Mouse (Mus musculus) heart, adult 9 months (tissue): ENCODE measurements at regions not wholly inside any gene's neighbourhood (a gene's known extent, or its start where the extent isn't known, plus 50 kb on each side); places are given as distances from the start of the nearest gene placed in this dataset.

Source experiments
- DNase-seq, 2 experiments: peaks; one replicate each; pipeline ENCODE4 v3.0.0; 2022; ENCODE audit warnings: low spot score in 2 of 2

DNA sequence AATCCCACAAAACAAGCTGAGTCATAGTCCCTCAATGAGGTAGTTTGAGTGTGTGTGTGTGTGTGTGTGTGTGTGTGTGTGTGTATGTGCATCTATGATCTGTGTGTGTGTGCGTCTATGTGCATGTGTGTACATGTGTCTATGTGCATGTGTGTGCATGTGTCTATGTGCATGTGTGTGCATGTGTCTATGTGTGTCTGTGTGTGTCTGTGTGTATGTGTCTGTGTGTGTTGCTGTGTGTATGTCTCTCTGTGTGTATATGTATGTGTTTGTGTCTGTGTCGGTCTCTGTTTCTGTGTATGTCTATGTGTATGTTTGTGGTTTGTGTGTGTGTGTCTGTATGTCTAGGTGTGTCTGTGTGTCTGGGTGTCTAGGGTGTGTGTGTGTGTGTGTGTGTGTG lies 309.1 kb upstream of the Brinp3 start:
- no peak for DNase-seq

DNA sequence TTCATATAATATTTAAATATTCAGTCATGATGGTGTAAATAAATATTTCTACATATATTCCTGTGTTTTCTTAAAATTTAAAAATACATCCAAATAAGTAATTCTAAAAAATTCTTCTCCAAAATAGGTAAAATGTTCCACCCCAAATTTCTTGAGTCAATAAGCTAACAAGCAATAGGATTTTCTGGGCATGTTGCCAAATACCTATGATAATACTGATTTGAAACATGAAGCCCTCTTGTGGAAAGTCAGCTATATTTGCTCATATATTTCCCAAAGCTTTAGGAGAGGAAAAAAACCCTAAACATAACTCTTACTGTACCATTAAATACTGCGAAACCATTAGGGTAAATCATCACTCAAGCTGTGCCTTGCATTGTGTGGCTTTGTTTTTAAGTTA lies 282.9 kb upstream of the Brinp3 start:
- DNase-seq = no peak

DNA sequence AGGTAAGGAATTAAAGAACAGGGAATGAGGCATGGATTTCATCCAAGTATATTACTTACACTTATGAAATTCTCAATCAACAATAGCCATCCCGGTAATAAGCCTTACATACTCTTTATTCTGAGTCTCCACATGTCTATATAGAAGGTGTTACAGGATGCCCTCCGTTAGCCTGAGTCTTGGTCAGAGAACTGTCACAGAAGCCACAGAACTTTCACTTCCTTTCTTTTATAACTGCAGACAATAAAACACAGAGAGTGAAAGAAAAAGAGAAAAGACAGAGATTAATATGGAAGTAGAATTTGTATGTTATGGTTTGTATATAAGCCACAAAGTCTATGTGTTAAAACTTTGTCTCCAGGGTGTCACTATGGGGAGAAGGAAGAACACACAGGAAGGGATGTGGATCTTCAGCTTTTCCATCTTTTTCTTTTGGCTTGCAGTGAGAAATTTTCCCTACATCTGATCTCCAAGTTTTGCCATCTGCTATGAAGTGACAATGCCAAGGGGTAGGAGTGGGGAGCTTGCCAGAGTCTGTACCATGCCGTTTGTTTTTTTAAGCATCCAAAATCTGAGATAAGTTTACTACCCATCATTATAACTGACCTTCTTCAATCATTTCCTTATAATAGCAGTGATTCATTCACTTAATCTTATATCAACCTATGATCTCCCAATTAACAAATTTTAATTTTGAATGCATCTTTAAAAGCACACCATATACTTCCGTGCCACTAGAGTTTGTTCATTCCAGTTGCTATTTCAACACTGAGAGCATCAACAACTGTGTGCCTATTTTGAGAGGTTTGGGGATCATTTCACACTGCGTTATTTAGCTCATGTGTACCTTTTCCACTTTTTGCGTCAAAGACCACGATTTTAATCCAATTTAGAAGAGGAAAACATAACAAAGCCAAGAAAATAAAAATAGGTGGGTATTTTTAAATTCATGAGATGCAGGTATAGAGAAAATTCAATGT lies 262.8 kb upstream of the Brinp3 start:
- no peak for DNase-seq

DNA sequence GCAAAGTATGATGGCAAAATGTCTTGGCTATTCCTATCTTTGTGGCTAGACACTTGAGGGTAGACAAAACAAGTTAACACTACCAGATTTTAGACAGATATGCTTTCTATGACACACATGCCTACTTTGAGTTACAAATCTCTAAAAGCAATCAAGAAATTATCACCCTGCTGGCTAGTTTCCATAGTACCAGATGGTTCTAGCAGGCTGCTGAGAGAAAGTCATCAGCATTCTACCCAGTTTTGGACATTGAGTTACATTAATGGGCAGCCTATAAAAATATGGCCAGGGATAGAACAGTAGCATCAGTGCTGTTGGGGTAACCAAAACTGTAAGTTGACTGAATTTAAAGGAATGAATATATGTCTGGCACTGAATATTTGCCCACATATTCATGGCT lies 234.2 kb upstream of the Brinp3 start:
- no peak for DNase-seq

DNA sequence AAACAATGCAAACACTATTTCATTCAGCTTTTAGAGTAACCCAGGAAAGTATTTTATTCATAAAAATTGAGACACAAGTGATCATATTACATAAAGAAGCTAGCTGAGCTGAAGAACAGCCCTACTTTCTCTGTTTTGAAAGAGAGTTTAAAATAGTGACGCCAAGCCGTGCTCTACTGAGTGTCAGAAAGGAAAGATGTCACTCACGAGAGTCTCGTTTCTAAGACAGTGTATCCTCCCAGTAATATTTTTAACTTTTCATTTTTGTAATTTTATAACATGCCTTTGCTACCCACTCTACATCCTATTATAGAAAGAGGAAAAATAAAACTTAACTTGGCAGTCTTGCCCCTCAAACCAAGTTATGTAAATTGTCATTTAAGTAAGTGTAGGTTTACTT lies 195.5 kb upstream of the Brinp3 start:
- DNase-seq = no peak

DNA sequence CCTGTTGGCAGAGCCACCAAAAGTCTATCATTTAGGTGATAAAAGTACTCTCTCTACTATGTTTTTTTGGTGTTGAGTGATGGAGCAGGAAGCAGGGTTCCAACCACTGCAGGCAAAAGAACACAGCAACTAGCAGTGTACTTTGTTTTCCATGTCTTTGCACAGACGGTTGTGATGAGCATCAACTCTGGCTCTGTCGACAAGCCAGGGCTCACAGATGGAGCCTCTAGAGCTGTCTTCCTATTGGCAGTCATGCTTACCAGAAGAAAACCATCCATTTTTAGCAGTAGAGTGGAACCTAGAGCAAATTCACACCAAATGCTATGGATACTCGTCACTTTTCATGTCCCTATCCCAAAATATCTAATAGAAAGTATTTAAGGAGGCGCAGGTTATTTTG lies 182.0 kb upstream of the Brinp3 start:
- no peak for DNase-seq

DNA sequence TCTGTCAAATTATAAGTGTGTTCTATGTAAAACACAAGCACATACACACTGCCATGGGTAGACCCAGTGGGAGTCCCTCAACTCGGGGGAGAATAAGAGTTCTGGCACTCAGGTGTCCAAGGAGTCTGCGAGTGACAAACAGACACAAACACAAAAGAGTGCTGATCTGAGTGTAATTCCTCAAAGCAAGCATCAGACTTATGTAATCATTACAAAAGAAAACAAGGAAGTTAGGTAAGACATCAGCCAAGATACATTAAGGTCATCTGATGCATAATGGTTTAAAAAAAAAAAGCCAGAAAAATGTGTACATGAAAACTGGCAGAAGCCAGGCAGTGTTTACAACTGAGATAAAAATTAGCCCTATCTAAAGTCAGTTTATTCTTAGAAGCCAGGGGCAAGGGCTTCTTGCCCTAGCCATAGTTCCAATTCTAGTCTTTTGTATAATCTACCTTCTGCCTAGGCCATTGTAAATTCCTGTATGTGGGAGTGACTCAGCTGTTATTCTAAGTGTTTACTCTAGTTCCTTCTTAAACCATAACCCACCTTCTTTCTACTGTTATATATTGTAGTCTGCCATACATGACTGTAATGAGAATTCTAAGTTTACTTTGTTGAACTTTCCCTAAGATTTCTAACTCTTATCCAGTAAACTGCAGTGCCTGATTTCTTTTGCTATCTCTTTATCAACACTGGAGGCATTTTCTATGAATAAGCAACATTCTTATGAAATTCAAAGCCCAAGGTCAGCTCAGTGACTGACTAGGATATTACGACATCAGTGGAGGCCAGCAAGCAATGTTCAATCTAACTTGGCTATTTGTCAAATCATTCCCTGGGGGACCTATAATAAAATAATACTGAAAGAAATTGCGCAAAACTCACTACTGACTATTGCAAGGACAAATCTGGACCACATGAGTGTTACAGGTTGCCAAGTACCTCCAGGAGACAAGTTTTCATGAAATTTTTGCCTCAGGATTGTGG lies 178.1 kb upstream of the Brinp3 start:
- peak in 1 of 2 experiments; percentile 11 for DNase-seq

DNA sequence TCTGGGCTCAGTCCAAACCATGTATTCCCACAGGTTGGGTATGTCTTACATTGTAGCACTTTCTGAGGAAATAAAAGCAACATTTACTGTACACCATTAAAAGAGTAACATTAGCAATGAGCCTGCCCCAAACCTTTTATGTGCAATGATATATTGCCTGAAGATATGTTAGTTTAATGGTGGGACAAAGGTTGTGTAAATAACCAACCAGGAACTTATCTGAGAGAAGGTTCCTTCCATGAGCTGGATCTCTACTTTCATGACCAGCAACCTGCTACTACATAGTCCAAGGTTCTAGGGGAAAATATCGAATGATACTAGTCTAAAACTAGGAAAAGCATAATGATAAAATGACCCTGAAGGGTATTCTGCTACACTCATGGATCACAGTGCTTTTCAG lies 172.5 kb upstream of the Brinp3 start:
- no peak for DNase-seq

DNA sequence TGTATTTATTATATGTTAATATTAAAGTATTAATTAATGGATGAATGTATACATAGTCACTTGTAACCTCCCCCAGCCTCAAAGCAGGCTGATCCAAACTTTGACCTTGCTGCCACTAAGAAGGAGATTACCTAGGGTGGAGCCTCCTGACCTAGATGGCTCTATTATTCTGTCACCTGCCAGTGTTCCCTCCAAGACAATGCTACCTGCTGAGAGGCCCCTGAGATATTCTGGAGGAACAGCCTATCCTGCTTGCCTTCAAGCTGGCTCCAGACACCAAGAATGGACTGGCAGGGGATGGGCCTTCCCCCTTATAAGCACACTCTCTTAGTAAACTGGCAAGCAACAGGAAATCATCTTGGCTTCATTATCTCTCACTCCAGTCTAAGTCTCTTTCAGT lies 171.7 kb upstream of the Brinp3 start:
- no peak for DNase-seq

DNA sequence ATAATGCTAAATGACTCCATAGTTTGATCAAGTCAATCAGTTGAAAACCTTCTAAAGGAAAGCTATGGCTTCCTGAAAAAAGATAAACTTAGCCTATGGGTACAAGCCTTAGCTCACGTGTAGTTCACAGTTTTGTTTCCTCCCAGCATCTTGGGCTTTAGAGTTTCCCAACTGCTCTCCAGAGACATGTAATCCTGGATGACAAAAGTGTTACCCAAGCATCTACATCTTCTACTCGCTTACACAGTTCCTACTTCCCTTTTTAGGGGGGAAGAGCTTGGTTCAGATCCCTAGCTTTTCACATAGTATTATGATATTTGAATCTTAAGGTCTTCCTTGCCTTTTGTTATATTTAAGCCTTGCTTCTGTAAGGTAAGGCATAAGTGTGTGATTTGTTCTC lies 157.5 kb upstream of the Brinp3 start:
- no peak for DNase-seq

DNA sequence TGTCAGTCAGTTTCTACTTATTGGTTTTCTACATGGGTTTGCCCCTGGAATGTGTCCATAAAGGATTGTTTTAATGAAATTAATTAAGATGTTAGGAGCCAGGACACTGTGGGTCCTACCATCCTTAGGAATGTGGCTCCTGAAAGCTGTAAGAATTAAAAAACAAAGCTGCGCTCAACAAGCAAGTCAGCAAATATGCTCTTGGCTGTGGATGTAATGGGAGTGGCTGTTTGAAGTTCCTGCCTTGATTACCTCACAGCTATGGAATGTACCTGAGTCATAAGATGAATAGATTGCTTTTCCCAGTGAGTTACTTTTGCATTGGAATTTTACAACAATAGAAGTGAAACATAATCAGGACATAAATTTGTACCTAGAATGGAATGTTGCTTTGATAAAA lies 137.6 kb upstream of the Brinp3 start:
- DNase-seq = no peak

DNA sequence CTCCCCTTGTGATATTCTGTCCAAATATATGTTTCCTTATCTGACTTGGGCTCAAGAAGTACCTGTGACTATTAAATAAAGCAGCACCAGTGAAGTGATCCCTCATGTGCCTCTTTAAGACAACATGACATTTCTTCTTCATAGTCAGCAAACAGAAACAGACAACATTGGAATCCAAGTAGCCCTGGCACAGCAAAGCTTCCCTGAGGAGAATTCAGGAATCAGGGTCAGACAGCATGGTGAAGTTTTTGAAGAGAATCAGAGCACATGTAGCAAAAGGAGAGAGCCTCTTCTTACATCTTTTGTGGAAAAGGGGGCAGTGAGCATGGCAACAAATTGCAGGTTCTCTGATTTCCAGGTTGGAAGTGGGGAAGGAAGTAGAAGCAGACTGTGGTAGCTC lies 136.3 kb upstream of the Brinp3 start:
- DNase-seq = no peak

DNA sequence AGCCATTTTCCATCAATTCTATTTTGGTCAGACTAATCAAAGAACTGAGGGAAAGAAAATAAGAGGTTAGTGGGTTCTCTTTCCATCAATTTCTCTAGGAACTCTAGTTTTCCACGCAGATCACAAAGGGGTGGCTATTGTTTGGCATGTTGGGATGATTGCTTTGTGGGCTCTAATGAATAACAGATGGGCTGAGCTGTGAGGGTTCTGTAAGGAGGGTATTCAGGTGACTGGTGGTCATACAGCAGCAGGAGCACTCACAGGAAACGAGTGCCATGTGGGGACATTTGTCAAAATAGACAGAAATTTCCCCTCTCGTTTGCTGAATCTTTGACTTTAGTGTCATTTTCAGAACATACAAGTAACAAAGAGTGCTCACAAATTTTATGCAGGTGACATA lies 134.9 kb upstream of the Brinp3 start:
- no peak for DNase-seq

DNA sequence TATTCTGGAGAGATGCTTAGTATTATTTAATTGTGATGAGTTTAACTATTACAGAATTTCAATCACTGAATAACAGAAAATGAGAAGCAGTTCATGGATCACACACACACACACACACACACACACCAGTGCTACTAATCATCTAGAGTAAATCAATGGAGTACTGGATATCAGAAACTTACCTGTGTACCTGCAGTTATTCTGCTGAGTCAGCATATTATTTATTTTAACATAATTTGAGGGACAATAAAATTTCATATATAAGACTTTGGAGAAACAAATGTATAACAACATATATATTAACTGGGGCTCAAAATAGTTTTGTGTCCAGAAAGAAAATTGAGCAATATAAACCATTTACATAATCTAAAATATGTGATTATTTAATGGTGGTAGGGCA lies 134.4 kb upstream of the Brinp3 start:
- no peak for DNase-seq

DNA sequence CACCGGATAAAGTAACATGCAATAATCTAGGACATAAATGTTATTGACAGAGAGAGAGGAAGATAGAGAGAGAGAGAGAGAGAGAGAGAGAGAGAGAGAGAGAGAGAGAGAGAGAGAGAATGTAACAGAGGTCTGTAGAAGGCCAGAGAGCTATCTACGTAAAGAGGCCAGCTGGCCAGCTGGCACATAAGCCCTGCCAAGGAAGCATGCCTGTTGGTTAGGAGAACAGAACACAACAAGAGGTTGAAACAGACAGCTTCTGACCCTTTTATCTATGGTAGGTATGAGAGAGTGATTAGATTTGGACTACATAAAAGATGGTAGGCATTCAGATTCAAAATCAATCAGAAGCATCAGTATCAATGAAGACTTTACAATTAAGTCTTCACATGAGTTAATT lies 130.8 kb upstream of the Brinp3 start:
- DNase-seq = no peak
